Mouse (Mus musculus) cerebral cortex, adult 2 months (tissue): ENCODE data around the gene Map1b.

Experiments used
- whole genome bisulfite sequencing: fragments of 180-500 bp; shearing (Covaris S2); methylation state at CpG from one replicate; pipeline ENCODE4 v1.1.7; 2018; 5-methylcytosine and 5-hydroxymethylcytosine counted together

Map1b gene

DNA sequence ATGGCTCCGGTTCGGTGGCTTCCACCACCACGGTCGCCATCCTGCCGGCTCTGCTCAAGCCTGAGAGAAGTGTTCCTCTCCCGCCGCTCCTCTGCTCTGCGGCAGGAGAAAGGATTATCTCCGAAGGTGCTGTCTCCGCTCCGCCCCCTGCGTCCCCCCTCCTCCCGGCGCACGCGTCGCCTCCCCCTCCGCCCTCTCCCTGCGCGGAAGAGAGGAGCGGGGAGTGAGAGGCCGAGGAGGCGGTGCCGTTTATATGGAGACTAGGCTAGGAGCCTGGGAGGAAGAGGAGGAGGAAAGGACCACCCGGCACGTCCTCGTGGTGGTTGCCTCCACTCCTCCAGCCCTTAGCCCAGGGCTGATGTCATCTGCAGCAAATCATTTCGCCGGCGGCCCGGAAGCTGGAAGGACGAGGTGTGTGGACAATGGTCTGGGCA lies at the start of gene Map1b:
Gene Map1b (minus strand): TSS at position 93 of the 434 bp plus-strand sequence.
- 1% methylated on average over 31 of the region's 32 CpGs for WGBS

DNA sequence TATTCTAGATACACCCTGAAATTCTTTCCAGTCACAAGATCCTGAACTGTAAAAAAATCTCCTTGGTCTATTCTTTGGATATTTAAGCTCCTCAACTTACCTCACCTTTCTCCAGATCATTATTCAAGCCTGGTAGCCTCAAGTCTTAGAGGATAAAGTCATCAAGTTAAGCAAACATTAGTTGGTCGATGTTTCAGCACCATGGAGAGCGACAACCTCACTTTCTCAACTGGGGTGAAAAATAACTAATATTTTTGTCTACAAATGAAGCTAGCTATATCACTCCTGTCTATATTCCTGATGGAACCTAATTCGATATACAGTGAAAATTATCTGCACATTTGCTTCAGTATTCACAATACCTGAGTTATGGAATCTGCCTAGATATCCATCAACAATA lies 48.0 kb upstream of the Map1b start:
- 70% methylated on average over 3 of the region's 3 CpGs for WGBS

DNA sequence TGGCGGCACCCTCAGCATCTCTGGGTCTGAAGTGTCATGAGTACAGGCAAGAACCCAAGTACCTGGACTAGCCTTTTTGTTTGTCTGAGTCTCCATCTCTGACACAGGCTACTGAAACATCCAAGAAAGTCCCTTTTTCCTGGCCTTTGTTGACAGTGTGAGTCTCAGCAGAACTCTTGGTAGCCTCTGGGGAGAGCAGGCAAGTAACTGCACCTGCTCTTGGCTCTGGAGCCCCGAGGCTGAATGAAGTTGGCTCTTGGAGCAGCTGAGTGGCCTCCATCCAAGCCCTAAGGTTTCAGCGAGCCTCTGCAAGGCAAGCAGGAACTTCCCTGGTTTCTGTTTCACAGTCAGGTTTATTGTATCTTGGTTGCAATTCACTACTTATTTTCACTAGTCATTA lies 46.7 kb upstream of the Map1b start:
- WGBS: 53% methylated on average over 3 of the region's 3 CpGs

DNA sequence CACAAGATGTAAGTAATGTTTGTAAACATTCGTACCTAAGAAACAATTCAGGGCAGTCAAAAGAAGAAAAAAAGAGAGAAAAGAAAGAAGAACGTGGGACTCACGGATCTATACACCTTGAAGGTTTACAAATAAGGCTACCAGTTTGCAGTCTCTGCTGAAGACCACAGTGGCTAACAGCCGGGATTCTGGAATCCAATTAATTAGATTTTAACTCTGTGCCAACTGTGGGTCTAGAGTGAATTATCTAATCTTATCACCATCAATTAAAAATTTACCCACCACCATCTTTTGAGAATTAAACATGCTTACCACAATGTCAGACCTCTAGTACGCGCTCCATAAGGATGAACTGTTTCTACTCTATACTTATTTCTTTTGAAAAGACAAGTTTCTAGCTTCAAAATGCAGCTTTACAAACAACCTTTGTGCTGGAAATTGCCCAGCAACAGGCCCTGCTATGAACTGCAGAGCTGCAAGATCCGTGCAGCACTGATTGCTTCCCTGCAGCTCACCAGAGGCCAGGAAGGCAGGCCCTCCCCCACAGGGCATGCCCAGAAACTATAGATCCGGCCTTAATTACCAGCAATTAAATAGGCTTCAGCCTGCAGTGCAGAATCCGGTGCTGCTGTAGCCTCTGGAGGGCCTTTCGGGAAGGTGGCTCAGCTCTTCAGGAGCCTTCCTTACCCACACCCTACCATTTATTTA lies 45.7 kb upstream of the Map1b start:
- 70% methylated on average over 10 of the region's 10 CpGs for WGBS

DNA sequence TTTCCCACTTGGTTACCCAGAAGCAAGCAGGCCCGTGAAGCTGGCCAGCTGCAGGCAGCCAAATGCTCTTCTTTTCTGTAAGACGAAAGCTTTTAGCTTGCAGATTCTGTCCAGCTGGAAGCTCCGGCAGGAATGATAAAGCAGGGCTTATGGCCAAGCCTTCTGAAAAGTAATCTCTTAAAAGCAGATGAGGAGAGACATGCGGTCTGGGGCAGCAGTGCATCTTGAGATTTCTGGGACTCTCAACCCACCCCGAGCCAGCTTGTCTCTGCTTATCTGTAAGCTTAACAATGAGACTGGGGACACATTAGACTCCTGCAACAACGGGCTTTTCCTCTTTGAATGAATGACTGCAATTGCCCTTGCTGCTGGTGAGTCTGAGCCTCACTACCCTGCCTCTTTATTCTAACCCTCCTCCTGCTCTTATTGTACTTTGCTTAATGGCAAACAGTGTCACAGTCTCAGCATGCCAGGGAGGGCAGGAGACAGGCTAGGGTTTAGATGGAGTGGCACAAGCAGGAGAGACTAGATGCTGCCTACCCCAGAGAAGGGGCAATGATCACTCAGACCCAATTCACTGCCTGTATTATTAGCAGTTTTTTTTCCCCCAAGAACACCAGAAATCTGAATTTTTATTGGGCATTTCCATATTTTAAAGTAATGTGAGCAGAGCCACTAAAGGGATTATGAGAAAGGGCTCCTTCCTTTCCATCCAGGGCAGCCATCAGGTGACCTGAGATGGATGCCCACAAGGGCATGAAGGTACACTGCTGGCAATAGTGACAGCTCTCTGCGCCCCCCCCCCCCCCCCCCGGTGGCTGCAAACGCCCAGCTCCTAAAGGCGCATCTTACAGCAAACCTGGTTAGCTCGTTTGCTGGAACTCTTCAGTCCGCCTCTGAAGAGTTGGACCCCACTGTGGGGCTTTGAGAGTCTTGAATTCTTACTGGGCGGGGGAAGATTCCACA lies 44.6 kb upstream of the Map1b start:
- 56% methylated on average over 13 of the region's 13 CpGs for WGBS

DNA sequence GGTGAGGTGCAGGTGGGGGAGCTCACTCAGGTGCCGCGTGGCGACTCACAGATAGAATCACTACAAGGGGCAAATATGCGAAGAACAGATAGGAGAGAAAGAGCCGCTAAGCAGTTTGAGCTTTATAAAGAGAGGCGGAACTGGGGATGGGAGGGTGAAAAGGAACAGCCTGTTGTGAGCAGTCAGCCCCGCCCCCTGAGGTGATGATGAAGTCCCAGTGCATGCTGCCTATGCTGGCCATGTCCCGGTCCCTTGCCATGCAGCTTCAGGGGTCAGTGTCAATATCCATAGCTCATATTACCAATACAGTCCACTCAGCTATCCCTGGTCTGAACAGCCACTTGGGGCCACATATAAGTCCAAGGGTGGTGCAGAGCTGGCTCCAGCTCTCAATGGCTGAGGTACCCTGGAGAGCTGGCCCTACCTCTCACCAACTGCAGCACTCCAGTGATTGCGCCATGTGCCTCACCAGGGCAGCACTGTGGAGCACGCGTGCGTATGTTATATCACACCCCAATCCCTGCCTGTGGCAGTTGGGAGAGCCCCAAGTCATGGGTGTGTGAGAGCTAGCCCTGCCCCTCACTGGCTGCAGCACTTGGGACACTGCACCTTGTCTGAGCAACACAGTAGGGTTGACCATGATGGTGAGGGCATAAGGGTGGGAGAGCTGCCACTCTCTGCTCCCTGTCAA lies 42.0 kb upstream of the Map1b start:
- WGBS: 83% methylated on average over 12 of the region's 12 CpGs

DNA sequence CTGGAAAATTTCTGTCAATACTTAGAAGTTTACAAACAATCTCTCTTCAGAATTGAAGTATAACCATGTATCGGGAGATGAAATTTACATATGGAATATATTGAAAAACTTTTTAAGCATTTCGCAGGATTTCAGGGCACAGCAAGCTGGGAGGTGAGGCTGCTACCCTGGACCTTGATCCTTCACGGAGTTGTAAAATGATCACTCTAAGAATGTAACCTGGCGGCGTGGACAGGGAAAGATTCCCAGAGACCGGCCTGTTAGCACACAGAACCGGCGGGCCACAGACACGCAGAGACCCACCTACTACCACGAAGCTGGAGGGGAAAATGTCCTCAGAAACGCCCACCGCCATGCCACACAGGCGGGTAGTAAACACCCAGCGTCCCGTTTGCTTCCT lies 41.5 kb upstream of the Map1b start:
- WGBS: 77% methylated on average over 15 of the region's 15 CpGs

DNA sequence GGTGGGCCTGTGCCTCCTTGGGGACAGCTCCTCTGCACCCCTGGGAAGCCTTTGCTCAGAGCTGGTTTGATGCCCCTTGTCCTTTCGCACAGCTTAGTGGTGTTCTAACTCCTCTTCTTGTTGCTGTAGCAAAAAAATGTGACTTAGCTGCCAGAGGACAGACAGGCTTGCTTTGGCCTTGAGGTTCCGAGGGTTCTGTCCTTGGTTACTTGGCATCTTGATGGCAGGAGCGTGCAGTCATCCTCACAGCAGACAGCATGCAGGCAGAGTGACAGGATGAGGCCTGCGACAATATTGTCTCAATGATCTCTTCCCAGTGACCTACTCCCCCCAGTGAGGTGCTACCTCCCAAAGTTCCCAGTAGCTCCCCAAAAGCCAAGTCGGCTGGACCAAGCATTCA lies 41.0 kb upstream of the Map1b start:
- WGBS: 95% methylated on average over 5 of the region's 5 CpGs

- 75% methylated on average over 8 of the region's 8 CpGs for WGBS
Measured at GRCm38 (mm10) chr13:99554960-99555359, 38.6 kb upstream of the Map1b start.

GRCm38 (mm10) chr13:99554466-99554865 lies 38.1 kb upstream of the Map1b start:
- 84% methylated on average over 6 of the region's 6 CpGs for WGBS

DNA sequence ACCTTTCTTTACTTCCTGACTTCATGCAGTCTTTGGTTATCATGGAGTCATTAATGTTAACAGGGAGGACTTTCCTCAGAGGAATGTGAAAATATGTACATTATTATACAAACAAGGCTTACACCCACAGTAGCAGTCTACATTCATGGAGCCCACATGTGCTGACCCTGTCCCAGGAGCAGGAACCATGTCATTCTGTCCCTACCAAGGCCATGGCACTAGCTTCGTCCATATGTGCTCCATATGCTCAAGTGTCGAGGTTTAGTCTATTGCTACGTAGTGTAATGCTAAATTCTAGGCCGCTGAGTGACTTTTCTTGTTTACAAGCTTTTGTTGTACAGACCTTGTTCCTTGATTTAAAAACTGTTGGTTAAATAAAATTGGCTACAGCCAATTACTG lies 36.0 kb upstream of the Map1b start:
- WGBS: 98% methylated on average over 4 of the region's 4 CpGs

- 42% methylated on average over 12 of the region's 12 CpGs for WGBS
Measured at GRCm38 (mm10) chr13:99550679-99551369, 34.5 kb upstream of the Map1b start.

DNA sequence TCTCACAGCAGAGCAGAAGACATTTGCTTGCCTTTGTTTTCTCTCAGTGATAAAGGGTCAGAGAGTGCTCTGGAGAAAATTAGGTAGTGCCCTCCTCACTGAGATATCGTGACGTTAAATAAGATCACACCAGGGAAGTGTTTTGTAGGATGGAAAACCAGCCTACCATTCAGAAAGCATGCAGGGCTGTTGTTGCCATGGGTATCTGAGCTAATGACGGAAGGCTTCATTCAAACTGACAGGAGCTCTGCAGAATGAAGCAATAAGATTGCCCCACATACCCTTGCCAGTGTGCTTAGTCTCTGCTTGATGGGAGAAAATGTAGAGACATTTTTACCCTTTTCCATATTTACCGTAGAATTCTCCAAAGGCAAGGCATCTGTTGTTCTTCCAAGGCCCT lies 33.7 kb upstream of the Map1b start:
- 74% methylated on average over 4 of the region's 4 CpGs for WGBS

DNA sequence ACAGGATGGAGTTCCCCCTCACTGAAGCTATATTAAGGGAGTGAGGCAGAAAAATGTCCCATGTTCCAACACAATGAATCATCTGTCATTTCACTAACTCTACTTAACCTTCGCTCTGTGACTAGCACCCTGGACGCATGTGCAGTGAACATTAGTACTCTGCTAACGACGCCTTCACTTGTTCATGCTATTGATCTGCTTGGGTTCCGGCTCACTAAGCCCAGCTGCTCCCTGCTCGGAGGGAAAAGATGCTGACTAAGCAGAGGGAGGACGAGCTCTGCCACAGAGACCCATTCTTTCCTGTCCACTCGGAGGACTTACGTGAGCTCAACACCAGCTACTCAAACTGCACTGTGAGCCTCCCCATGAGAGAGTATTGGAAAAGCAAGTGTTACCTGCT lies 33.2 kb upstream of the Map1b start:
- WGBS: 53% methylated on average over 9 of the region's 9 CpGs

- WGBS: 95% methylated on average over 5 of the region's 5 CpGs
Measured at GRCm38 (mm10) chr13:99546832-99547231, 30.5 kb upstream of the Map1b start.

DNA sequence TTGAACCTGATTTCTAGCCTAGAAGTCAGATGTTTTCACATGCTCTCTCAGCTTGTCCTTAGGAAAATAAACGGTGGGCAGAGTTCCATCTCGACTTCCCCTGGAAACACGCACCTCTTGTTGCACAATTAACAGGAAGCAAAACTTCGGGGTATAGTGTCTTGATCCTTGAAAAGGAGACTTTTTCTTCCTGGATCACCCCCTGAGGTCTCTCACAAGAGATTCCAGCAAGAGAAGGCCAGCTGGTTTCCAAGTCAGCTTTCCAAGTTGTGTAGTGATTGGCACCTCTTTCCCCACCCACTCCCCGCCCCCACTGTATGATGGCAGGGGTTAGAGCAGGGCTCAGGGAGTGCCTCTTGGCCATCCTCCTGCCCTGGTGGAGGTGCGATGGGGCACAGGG lies 28.9 kb upstream of the Map1b start:
- 60% methylated on average over 6 of the region's 6 CpGs for WGBS

DNA sequence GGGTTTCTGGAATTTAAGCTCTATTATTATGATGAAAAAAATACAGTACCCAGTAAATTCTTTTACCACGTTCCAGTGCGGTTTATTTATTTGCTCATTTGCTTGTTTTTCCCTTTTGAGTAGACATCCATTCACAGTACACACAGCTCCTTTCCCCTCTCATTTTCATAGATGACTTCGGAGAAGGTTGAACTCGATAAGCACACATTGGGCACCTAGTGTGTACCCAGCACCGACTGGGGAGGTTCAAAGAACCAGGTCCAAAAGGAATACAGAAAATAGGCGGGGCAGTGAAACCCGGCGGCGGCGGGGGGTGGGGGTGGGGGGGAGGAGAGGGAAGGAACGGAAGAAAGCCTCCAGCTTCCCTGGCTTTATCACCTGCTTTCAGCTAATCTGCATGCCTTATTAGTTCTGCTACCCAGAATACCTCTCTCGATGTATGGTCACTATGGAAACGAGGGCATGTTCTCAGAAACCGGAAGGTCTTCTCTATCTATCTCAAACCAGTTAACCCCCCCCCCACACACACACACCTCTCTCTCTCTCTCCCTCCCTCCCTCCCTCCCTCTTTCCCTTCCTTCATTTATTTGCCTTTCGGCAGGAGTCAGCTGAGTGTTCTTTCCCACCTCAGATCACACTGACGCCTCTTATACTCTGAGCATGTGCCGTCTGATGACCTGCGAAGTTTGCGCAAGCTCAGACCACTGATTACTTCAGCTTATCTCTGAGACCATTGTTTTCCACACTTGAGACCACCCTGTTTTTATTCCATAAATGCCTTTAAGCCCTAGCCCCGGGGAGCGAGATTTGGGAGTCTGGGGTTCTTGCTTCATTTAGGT lies 25.3 kb upstream of the Map1b start:
- 25% methylated on average over 21 of the region's 21 CpGs for WGBS

- WGBS: 82% methylated on average over 5 of the region's 5 CpGs
Measured at GRCm38 (mm10) chr13:99539288-99539687, 22.9 kb upstream of the Map1b start.

DNA sequence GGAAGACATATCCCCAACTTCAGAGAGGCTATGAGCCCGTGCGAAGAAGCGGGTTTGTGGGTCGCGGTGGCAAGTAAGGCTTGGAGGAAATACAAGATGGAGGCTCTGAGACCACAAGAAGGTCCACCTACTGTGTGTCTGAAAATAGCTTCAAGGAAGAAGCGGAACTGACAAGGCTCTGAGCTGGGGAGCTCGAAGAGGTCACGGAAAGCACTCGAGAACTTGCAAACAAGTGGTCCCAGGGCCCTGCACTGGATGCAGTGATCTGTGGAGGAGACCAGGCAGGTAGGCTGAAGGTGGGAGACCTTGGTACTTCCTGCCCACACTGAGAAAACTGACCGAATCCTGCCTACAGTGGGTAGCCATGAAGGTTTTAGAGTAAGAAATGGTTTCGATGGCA lies 22.5 kb upstream of the Map1b start:
- 92% methylated on average over 11 of the region's 11 CpGs for WGBS

- whole genome bisulfite sequencing: 45% methylated on average over 8 of the region's 8 CpGs
Measured at GRCm38 (mm10) chr13:99537908-99538513, 21.7 kb upstream of the Map1b start.
